Comparison of ENCODE assay signal across 15 mouse cellular contexts in genomic region chr3:85773886-85774285, GRCm38 (mm10). TPM values are rescaled to one million over a fixed set of nuclear protein-coding genes. Genes with fewer than 3 reads are reported as not detected.
A peak's percentile ranks its signal among the peaks of the same experiment; 100 is the strongest.
DNase-seq lines count a peak whose midpoint lies in the region; ATAC-seq and TF ChIP-seq lines count a peak whose summit lies in the region.
"Had no signal": no experiment of that assay in that cellular context is flagged by ENCODE, and none has a peak within 500 bp of the region (broad histone marks: within the 10 kb centered on the region; RNA-seq: fewer than 3 reads in every experiment).

No protein-coding gene starts in this region.

- no peaks in the 10 kb centered on the region for H3K79me2 ChIP-seq in CH12.LX (replicated peaks; ENCODE audit: control insufficient read depth, extremely low read depth, insufficient read depth, poor library complexity, severe bottlenecking)

- H3K4me2 ChIP-seq in forebrain, embryonic 14.5 days (ENCODE audit: low read length), result no peak overlapping the region
- H3K4me2 ChIP-seq in forebrain, embryonic 12.5 days, result no peak overlapping the region
- no peak overlapping the region for H3K4me2 ChIP-seq in CH12.LX (ENCODE audit: insufficient read depth, low read depth, poor library complexity, severe bottlenecking)
- H3K4me2 ChIP-seq in heart, embryonic 15.5 days, result peak overlapping the region; percentile 16; the same call in 1 of the 2 replicates
- H3K4me2 ChIP-seq: limb, embryonic 12.5 days; lung, embryonic 14.5 days; midbrain, embryonic 12.5 days; neural tube, embryonic 12.5 days had no signal

- 0 out of 2 replicates have a peak, but pooled peaks have one; percentile 32 for TF ChIP-seq EP300 in CH12.LX (IDR thresholded peaks at IDR 0.05; ENCODE audit: low read length)

- TF ChIP-seq RAD21 in CH12.LX (IDR thresholded peaks at IDR 0.05; ENCODE audit: low read depth, low read length), result no peak

- no peak for DNase-seq in forebrain, embryonic 14.5 days (ENCODE audit: low spot score)
- DNase-seq in CH12.LX (ENCODE audit: extremely low read depth), result peak; percentile 6
- peak; percentile 32 to 51 for DNase-seq in adrenal gland, postnatal 36 days
- DNase-seq in embryonic facial prominence, embryonic 10.5 days (ENCODE audit: low spot score), result no peak
- DNase-seq: right cerebral cortex, postnatal 14 days had no signal

- no peak for TF ChIP-seq POLR2A in CH12.LX (IDR thresholded peaks at IDR 0.05; ENCODE audit: low read depth, low read length)

- no peaks in the 10 kb centered on the region; the same call in 1 of the 2 replicates for H3K4me1 ChIP-seq in forebrain, embryonic 14.5 days (ENCODE audit: control insufficient read depth, insufficient read depth, low read length)
- H3K4me1 ChIP-seq in forebrain, embryonic 12.5 days, result no peaks in the 10 kb centered on the region
- peaks cover 2 to 5% of the 10 kb centered on the region in 2 experiments; a peak in 2 of 4 replicates for H3K4me1 ChIP-seq in CH12.LX (ENCODE audit: control insufficient read depth in 1 of 2, insufficient read depth in 2 of 2)
- peaks cover 27% of the 10 kb centered on the region for H3K4me1 ChIP-seq in heart, embryonic 15.5 days (replicated peaks)
- no peaks in the 10 kb centered on the region for H3K4me1 ChIP-seq in embryonic facial prominence, embryonic 10.5 days
- H3K4me1 ChIP-seq: midbrain, embryonic 12.5 days; neural tube, embryonic 12.5 days had no signal

- no peak overlapping the region for H3K9ac ChIP-seq in forebrain, embryonic 14.5 days (ENCODE audit: low read length)
- no peak overlapping the region for H3K9ac ChIP-seq in forebrain, embryonic 12.5 days
- H3K9ac ChIP-seq in CH12.LX (ENCODE audit: insufficient read depth, low read depth), result no peak overlapping the region
- no peak overlapping the region for H3K9ac ChIP-seq in heart, embryonic 15.5 days
- H3K9ac ChIP-seq: limb, embryonic 12.5 days; lung, embryonic 14.5 days; midbrain, embryonic 12.5 days; neural tube, embryonic 12.5 days had no signal

- TF ChIP-seq CTCF in CH12.LX (conservative IDR thresholded peaks at IDR 0.05 in 1 of 2, IDR thresholded peaks at IDR 0.05 in 1 of 2; ENCODE audit: low read depth in 2 of 2, low read length in 2 of 2), result no peak

- no peaks in the 10 kb centered on the region for H3K9me3 ChIP-seq in forebrain, embryonic 14.5 days (replicated peaks; ENCODE audit: control insufficient read depth, low read length)
- H3K9me3 ChIP-seq in forebrain, embryonic 12.5 days, result no peaks in the 10 kb centered on the region
- no peaks in the 10 kb centered on the region for H3K9me3 ChIP-seq in CH12.LX (replicated peaks; ENCODE audit: low read length)
- no peaks in the 10 kb centered on the region for H3K9me3 ChIP-seq in heart, embryonic 15.5 days (replicated peaks)
- no peaks in the 10 kb centered on the region for H3K9me3 ChIP-seq in embryonic facial prominence, embryonic 10.5 days
- H3K9me3 ChIP-seq: limb, embryonic 12.5 days; midbrain, embryonic 12.5 days; neural tube, embryonic 12.5 days had no signal

- 77% methylated on average over 4 of the region's 4 CpGs for WGBS in forebrain, embryonic 14.5 days
- 75% methylated on average over 4 of the region's 4 CpGs for WGBS in forebrain, embryonic 12.5 days
- WGBS in heart, embryonic 15.5 days, result 15% methylated on average over 4 of the region's 4 CpGs
- 76% methylated on average over 4 of the region's 4 CpGs for WGBS in embryonic facial prominence, embryonic 10.5 days

- dilution Hi-C loops in CH12.LX (cut with MboI; ENCODE audit: extremely low pct_ligation_motif_present, extremely low pct_unique_long_range_greater_than_20kb, low sequenced_read_pairs), result no loop called here

- peak; percentile 48; the same call in 1 of the 2 replicates for ATAC-seq in forebrain, embryonic 14.5 days
- ATAC-seq in forebrain, embryonic 12.5 days (ENCODE audit: low FRiP score), result no peak
- ATAC-seq in heart, embryonic 15.5 days (replicated peaks; ENCODE audit: insufficient number of reproducible peaks, insufficient read depth, low FRiP score, low read depth), result peak; percentile 84
- no peak for ATAC-seq in erythroblast, adult 5-6 weeks (replicated peaks; ENCODE audit: low FRiP score, poor library complexity, severe bottlenecking)
- ATAC-seq in erythroid progenitor cell, adult 5-6 weeks (replicated peaks; ENCODE audit: low FRiP score, poor library complexity, severe bottlenecking), result no peak

- H3K27ac ChIP-seq in forebrain, embryonic 14.5 days (ENCODE audit: low read depth, low read length), result no peak overlapping the region; the same call in 1 of the 2 replicates
- no peak overlapping the region for H3K27ac ChIP-seq in forebrain, embryonic 12.5 days
- H3K27ac ChIP-seq in CH12.LX (ENCODE audit: insufficient read depth, low read depth), result no peak overlapping the region
- peak overlapping the region; percentile 61 for H3K27ac ChIP-seq in heart, embryonic 15.5 days
- no peak overlapping the region for H3K27ac ChIP-seq in embryonic facial prominence, embryonic 10.5 days (replicated peaks)
- H3K27ac ChIP-seq: limb, embryonic 12.5 days; midbrain, embryonic 12.5 days; neural tube, embryonic 12.5 days had no signal

- H3K27me3 ChIP-seq in forebrain, embryonic 14.5 days (replicated peaks; ENCODE audit: control insufficient read depth, insufficient read depth, low read length), result no peaks in the 10 kb centered on the region
- H3K27me3 ChIP-seq in forebrain, embryonic 12.5 days, result no peaks in the 10 kb centered on the region
- H3K27me3 ChIP-seq in CH12.LX (replicated peaks), result no peaks in the 10 kb centered on the region
- H3K27me3 ChIP-seq in heart, embryonic 15.5 days, result no peaks in the 10 kb centered on the region
- no peaks in the 10 kb centered on the region for H3K27me3 ChIP-seq in embryonic facial prominence, embryonic 10.5 days (replicated peaks; ENCODE audit: low read depth, poor library complexity, severe bottlenecking)
- H3K27me3 ChIP-seq: limb, embryonic 12.5 days; midbrain, embryonic 12.5 days; neural tube, embryonic 12.5 days had no signal

- in situ Hi-C loops in CH12.LX (cut with MboI; ENCODE audit: low pct_ligation_motif_present, low pct_unique_long_range_greater_than_20kb, low sequenced_read_pairs), result no loop called here

- no peaks in the 10 kb centered on the region for H3K36me3 ChIP-seq in forebrain, embryonic 14.5 days (ENCODE audit: control insufficient read depth, insufficient read depth, low read length)
- H3K36me3 ChIP-seq in forebrain, embryonic 12.5 days (replicated peaks), result no peaks in the 10 kb centered on the region
- H3K36me3 ChIP-seq in CH12.LX (replicated peaks in 1 of 2; ENCODE audit: control insufficient read depth in 1 of 2, insufficient read depth in 1 of 2, low read length in 1 of 2), result no peaks in the 10 kb centered on the region
- H3K36me3 ChIP-seq in heart, embryonic 15.5 days, result no peaks in the 10 kb centered on the region
- no peaks in the 10 kb centered on the region for H3K36me3 ChIP-seq in embryonic facial prominence, embryonic 10.5 days (replicated peaks)
- H3K36me3 ChIP-seq: limb, embryonic 12.5 days; midbrain, embryonic 12.5 days; neural tube, embryonic 12.5 days had no signal

- no peak overlapping the region for H3K4me3 ChIP-seq in forebrain, embryonic 14.5 days (ENCODE audit: low read depth, low read length)
- no peak overlapping the region for H3K4me3 ChIP-seq in forebrain, embryonic 12.5 days (replicated peaks)
- no peak overlapping the region for H3K4me3 ChIP-seq in CH12.LX (replicated peaks in 1 of 3; ENCODE audit: low read depth in 2 of 3, low read length in 2 of 3, poor library complexity in 1 of 3)
- no peak overlapping the region for H3K4me3 ChIP-seq in heart, embryonic 15.5 days
- H3K4me3 ChIP-seq in embryonic facial prominence, embryonic 10.5 days, result no peak overlapping the region
- H3K4me3 ChIP-seq: erythroblast, embryonic 14.5 days; limb, embryonic 12.5 days; midbrain, embryonic 12.5 days; neural tube, embryonic 12.5 days had no signal

TF ChIP-seq in CH12.LX, 34 proteins besides CTCF, POLR2A, EP300 and RAD21:
- TF ChIP-seq POLR2AphosphoS2 (IDR thresholded peaks at IDR 0.05; ENCODE audit: low read depth, low read length) (no peak), NRF1 (IDR thresholded peaks at IDR 0.05; ENCODE audit: low read depth, low read length) (no peak), ZMIZ1 (IDR thresholded peaks at IDR 0.05; ENCODE audit: low read depth, low read length) (no peak), BHLHE40 (IDR thresholded peaks at IDR 0.05; ENCODE audit: low read depth, low read length) (peak; percentile 68), CHD2 (IDR thresholded peaks at IDR 0.05; ENCODE audit: low read length) (no peak)

RNA-seq across cellular contexts. Expression of gene Fam160a1, which starts 43.2 kb away (rescaled TPM):
- polyA plus RNA-seq in forebrain, embryonic 14.5 days (2014; fragmentation: Nextera tagmentation; extraction: Ambion mirVana), result 0.51 and 0.99 TPM in 2 replicates
- polyA plus RNA-seq in forebrain, embryonic 12.5 days (2016; fragmentation: Nextera tagmentation; extraction: Ambion mirVana), result 0.58 and 0.59 TPM in 2 replicates
- total RNA-seq in CH12.LX (2012; rRNA removed) (0.17 TPM in 2 replicates), CH12.LX (2014; rRNA removed) (0.20 and 0.41 TPM in 2 replicates)
- polyA plus RNA-seq in CH12.LX (2012; ENCODE audit: insufficient read length, low read depth), result 0.34 and 0.41 TPM in 2 replicates
- 1 to 10 TPM; 5.1 to 7.1 TPM for total RNA-seq in adrenal gland, postnatal 36 days (2021)
- polyA plus RNA-seq in heart, embryonic 15.5 days (2015; fragmentation: Nextera tagmentation; extraction: Ambion mirVana), result 7.7 and 7.9 TPM in 2 replicates
- 1.3 and 1.7 TPM in 2 replicates for polyA plus RNA-seq in embryonic facial prominence, embryonic 10.5 days (2016; fragmentation: Nextera tagmentation; extraction: Ambion mirVana)
- not detected in 2 replicates for total RNA-seq in erythroblast, adult 5-6 weeks (2015; ENCODE audit: low replicate concordance)
- 0.42 TPM in 1 of 2 replicates, not detected in the other for total RNA-seq in erythroblast, adult 5-6 weeks (2017; ENCODE audit: low replicate concordance)
- total RNA-seq in erythroid progenitor cell, adult 5-6 weeks (2015; ENCODE audit: low replicate concordance), result 1.3 TPM in 1 of 2 replicates, not detected in the other
- 0.53 TPM in 1 of 2 replicates, not detected in the other for total RNA-seq in erythroid progenitor cell, adult 5-6 weeks (2017; ENCODE audit: low replicate concordance)
- total RNA-seq: common myeloid progenitor, adult 5-6 weeks had no signal

Comparison
In these comparisons a context has a peak if more than half of its experiments do, and no peak if none do; other contexts are left out.
1. ATAC-seq: peak in forebrain, embryonic 14.5 days (single experiment) and heart, embryonic 15.5 days (single experiment); none in forebrain, embryonic 12.5 days (single experiment), erythroblast, adult 5-6 weeks (single experiment) and erythroid progenitor cell, adult 5-6 weeks (single experiment).
2. DNase-seq: peak in CH12.LX (single experiment) and adrenal gland, postnatal 36 days (2 of 2); none in forebrain, embryonic 14.5 days (single experiment) and embryonic facial prominence, embryonic 10.5 days (single experiment).